Mouse (Mus musculus): ENCODE results near the gene Rsg1. TPM values are rescaled to one million over a fixed set of nuclear protein-coding genes. Genes with fewer than 3 reads are reported as not detected.
A peak's percentile ranks its signal among the peaks of the same experiment; 100 is the strongest.

The Rsg1 gene
- polyA plus RNA-seq, 1 experiment from 2014 or later = 2.0 TPM

DNA sequence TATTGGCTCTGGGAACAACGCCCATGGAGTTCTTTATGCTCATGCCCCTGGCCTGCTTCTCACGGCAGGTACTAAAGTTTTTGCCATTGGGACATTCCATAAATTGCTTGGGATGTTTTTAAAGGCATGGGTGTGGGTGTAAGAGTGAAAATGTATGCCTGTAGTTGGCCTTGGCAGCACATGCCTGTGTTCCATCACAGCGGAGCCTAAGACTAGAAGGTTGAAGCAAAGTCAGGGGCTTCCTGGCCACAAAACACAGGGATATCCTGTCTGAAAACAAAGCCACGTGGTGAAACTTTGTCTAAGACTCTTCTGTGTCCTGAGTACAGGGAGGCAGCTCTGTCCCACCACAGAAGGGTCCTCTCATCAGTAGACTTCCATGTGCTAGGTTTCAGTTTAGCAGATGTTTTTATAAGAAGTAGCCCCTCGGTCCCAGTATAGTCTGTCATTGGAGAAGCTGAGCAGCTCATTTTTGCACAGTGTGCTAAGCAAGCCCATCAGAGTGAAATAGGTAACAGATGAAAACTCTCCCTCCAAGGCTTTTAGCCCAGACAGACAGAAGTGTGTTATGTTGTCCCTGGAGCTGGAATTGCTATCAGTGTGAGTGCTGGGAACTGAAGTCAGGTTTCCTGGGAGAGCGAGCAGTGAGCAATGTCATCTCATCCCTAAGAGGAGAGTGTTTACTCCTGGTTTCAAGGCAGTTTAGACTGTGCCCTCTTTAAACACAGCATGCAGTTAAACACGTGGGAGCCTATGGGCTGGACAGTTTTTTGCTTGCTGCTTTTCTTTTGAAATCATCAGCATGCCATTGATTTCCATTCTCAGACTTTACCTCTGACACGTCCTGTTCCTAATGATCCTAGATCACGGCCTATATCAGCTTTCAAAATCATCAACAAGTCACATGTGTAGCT lies 26.6 kb upstream of the Rsg1 start:
- H3K4me1 ChIP-seq (replicated peaks) = peaks cover 18% of the 10 kb centered on the region
- 0 out of 2 replicates have a peak overlapping the region, but pooled peaks have one; percentile 6 for H3K27ac ChIP-seq (ENCODE audit: poor library complexity, severe bottlenecking)
- no peak for ATAC-seq (ENCODE audit: insufficient number of reproducible peaks, low FRiP score)
- H3K4me3 ChIP-seq = no peak overlapping the region
- WGBS = 63% methylated on average over 9 of the region's 9 CpGs
- H3K27me3 ChIP-seq (replicated peaks) = no peaks in the 10 kb centered on the region
- no peak overlapping the region for H3K4me2 ChIP-seq
- no peak overlapping the region for H3K9ac ChIP-seq
- H3K9me3 ChIP-seq (replicated peaks) = no peaks in the 10 kb centered on the region
- peaks cover 37% of the 10 kb centered on the region for H3K36me3 ChIP-seq

DNA sequence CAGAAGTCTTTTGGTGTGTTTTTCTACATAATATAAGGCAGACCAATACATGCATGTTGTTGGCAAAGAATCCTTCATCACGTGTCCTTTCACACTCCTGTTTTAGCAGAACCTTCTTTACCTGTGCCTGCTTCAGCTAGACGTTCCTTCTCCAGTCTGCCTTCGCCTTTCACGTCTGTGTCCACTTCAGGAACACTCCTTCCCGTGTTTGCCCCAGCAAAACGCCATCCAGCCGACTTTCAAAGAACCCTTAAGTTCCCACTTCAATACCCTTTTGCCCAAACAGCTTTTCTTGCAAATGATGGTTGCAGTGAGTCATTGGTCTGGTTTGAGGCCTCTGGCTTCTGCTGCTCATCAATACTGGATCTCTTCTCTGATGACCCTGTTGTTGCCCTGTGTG lies 22.5 kb upstream of the Rsg1 start:
- peaks cover 13% of the 10 kb centered on the region for H3K4me1 ChIP-seq (replicated peaks)
- no peaks in the 10 kb centered on the region for H3K9me3 ChIP-seq (replicated peaks)
- no peak overlapping the region for H3K4me2 ChIP-seq
- H3K36me3 ChIP-seq = peaks cover 45% of the 10 kb centered on the region
- WGBS = 90% methylated on average over 7 of the region's 7 CpGs
- no peak overlapping the region for H3K9ac ChIP-seq
- no peak overlapping the region for H3K27ac ChIP-seq (ENCODE audit: poor library complexity, severe bottlenecking)
- no peak for ATAC-seq (ENCODE audit: insufficient number of reproducible peaks, low FRiP score)
- no peaks in the 10 kb centered on the region for H3K27me3 ChIP-seq (replicated peaks)
- no peak overlapping the region for H3K4me3 ChIP-seq

DNA sequence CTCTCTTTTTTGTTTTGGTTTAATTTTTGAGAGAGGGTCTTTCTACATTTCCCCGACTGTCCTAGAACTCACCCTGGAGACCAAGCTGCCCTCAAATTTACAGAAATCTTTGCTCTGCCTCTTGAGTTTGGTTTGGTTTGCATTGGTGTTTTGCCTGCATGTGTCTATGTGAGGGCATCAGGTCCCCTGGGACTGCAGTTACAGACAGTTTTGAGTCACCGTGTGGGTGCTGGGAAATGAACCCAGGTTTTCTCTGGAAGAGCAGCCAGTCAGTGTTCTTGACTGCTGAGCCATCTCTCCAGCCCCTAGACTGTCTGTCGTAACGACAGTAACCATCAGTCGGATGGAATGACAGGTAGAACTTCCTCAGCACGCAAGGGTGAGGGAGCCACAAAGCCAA lies 19.2 kb upstream of the Rsg1 start:
- Histone ChIP-seq H3K4me1 (replicated peaks) (no peaks in the 10 kb centered on the region), H3K27me3 (replicated peaks) (no peaks in the 10 kb centered on the region), H3K36me3 (peaks cover 75% of the 10 kb centered on the region), H3K4me2 (no peak overlapping the region), H3K4me3 (no peak overlapping the region), H3K9me3 (replicated peaks) (0 out of 2 replicates have a peak, but pooled peaks cover 3% of the 10 kb centered on the region), H3K27ac (ENCODE audit: poor library complexity, severe bottlenecking) (no peak overlapping the region), H3K9ac (no peak overlapping the region)
- 94% methylated on average over 6 of the region's 6 CpGs for WGBS
- no peak for ATAC-seq (ENCODE audit: insufficient number of reproducible peaks, low FRiP score)

DNA sequence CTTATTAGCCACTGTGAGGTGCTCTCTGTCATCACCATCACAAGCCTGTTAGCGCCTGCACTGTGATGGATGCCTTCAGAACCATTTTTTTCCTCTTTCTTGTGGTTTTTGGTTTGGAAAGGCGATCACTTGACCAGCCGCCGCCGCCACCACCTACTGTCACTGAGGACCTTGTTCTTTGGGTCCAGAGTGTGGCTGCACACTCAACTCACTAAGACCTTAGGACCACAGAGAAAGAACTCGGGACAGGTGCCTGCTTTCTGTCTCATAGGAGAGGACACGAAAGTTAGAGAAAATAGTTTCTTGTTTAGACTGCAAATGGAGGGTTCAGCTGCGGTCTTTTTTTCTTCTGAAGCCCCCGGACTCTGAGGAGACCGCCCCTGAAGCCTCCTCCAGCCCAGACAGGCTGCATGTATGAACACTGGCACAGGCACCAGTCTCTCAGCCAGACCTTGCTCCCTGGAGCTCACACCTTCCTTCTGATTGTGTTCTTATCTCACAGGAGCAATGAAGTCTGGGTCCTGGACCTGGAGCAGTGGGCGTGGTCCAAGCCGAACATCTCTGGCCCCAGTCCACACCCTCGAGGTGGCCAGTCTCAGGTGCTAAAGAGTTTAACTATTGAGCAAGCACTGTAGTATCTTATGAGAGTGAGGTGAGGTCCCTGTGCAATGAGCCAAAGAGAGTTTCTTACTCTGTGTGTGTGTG lies 16.6 kb upstream of the Rsg1 start:
- WGBS = 91% methylated on average over 13 of the region's 13 CpGs
- ATAC-seq (ENCODE audit: insufficient number of reproducible peaks, low FRiP score) = no peak
- H3K9ac ChIP-seq = no peak overlapping the region
- no peak overlapping the region for H3K4me2 ChIP-seq
- 0 out of 2 replicates have a peak, but pooled peaks cover 3% of the 10 kb centered on the region for H3K9me3 ChIP-seq (replicated peaks)
- peaks cover 8% of the 10 kb centered on the region; the same call in 1 of the 2 replicates for H3K4me1 ChIP-seq (replicated peaks)
- peaks cover 81% of the 10 kb centered on the region for H3K36me3 ChIP-seq
- no peaks in the 10 kb centered on the region for H3K27me3 ChIP-seq (replicated peaks)
- no peak overlapping the region for H3K4me3 ChIP-seq
- no peak overlapping the region for H3K27ac ChIP-seq (ENCODE audit: poor library complexity, severe bottlenecking)

DNA sequence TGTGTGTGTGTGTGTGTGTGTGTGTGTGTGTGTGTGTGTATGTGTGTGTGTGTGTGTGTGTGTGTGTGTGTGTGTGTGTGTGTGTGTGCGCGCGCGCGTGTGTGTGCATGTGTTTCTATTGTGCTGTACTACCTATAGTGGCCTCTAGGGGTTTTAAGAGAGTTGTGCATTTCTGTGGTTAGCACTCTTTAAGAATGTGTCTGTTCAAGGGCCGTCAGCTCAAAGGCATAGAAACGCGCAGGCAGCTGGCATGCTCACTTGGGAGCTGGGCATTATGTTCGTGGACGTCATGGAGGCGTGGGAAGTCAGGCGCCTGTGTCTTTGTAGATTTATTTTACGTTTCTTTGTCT lies 16.1 kb upstream of the Rsg1 start:
- peaks cover 8% of the 10 kb centered on the region; the same call in 1 of the 2 replicates for H3K4me1 ChIP-seq (replicated peaks)
- H3K36me3 ChIP-seq = peaks cover 84% of the 10 kb centered on the region
- no peak overlapping the region for H3K4me2 ChIP-seq
- WGBS = 96% methylated on average over 9 of the region's 13 CpGs
- no peak overlapping the region for H3K9ac ChIP-seq
- 0 out of 2 replicates have a peak, but pooled peaks cover 3% of the 10 kb centered on the region for H3K9me3 ChIP-seq (replicated peaks)
- no peak overlapping the region for H3K4me3 ChIP-seq
- no peaks in the 10 kb centered on the region for H3K27me3 ChIP-seq (replicated peaks)
- H3K27ac ChIP-seq (ENCODE audit: poor library complexity, severe bottlenecking) = no peak overlapping the region
- no peak for ATAC-seq (ENCODE audit: insufficient number of reproducible peaks, low FRiP score)

DNA sequence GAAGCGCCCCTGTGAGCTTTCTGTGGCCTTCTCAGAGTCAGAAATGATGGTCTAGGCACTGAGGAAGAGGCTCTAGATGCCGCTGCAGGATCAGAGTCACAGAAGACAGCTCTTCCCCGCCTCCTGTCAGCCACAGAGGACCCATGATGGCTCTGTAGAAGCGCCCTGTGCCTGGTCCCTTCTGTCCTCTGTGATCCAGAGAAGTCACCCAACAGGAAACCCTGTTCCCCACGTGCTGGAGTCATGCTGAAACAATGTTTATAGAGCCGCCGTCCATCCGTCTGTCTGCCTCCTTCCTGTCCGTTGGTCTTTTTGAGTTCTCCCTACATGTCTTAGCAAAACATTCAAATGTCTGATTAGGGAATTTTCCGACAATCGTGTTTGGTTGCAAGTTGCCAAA lies 12.8 kb upstream of the Rsg1 start:
- H3K9me3 ChIP-seq (replicated peaks) = 0 out of 2 replicates have a peak, but pooled peaks cover 3% of the 10 kb centered on the region
- H3K4me3 ChIP-seq = no peak overlapping the region
- H3K4me2 ChIP-seq = no peak overlapping the region
- ATAC-seq (ENCODE audit: insufficient number of reproducible peaks, low FRiP score) = no peak
- peak overlapping the region; percentile 20; the same call in 1 of the 2 replicates for H3K27ac ChIP-seq (ENCODE audit: poor library complexity, severe bottlenecking)
- 62% methylated on average over 11 of the region's 11 CpGs for WGBS
- peaks cover 77% of the 10 kb centered on the region for H3K36me3 ChIP-seq
- no peak overlapping the region for H3K9ac ChIP-seq
- no peaks in the 10 kb centered on the region for H3K27me3 ChIP-seq (replicated peaks)
- peaks cover 17% of the 10 kb centered on the region for H3K4me1 ChIP-seq (replicated peaks)

DNA sequence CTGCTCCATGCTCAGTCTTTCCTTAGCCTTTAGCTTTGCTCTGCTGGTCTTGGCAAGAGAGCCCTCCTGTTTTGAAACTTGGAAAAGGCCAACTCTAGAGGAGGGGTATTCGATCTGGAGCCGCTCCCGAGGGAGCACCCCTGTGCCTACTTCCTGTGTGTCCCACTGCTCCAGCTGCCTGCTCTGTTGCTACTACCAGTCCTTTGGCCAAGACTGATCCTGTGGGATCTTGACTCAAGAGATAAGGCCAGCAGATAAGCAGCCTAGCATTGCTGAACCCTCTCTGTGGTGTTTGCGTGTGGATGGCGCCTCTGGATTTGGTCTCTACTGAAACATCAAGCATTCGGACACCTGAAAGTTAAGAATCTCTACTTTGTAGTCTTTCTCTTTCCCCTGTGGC lies 11.6 kb upstream of the Rsg1 start:
- Histone ChIP-seq H3K4me3 (no peak overlapping the region), H3K27ac (ENCODE audit: poor library complexity, severe bottlenecking) (no peak overlapping the region), H3K27me3 (replicated peaks) (no peaks in the 10 kb centered on the region), H3K4me1 (replicated peaks) (peaks cover 17% of the 10 kb centered on the region), H3K4me2 (no peak overlapping the region), H3K9ac (no peak overlapping the region), H3K9me3 (replicated peaks) (0 out of 2 replicates have a peak, but pooled peaks cover 3% of the 10 kb centered on the region), H3K36me3 (peaks cover 65% of the 10 kb centered on the region)
- no peak for ATAC-seq (ENCODE audit: insufficient number of reproducible peaks, low FRiP score)
- 77% methylated on average over 6 of the region's 6 CpGs for WGBS

DNA sequence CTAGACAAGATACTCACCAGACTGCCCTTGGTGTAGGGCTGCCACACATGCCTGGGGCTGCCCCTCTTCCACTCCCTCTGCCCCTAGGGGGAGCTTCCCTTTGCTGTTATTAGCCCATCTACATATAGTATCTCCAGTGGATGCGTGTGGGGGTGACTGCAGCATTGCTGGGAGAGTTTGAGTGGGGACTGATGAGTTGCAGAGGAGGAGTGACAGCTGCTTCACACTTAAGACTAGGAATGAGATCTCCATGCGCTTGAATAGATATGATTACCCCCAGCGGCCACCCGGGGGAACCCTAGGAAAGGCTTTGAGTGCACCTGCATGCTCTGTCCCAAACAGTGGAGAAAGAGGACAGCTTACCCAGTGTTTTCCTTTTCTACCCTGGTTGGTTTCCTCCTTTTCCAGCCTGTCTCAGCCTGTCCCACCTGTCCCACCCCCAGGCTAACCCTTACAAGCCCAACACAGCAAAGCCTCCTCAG lies 9.1 kb upstream of the Rsg1 start:
- no peak overlapping the region for H3K27ac ChIP-seq (ENCODE audit: poor library complexity, severe bottlenecking)
- H3K27me3 ChIP-seq (replicated peaks) = no peaks in the 10 kb centered on the region
- peaks cover 17% of the 10 kb centered on the region for H3K4me1 ChIP-seq (replicated peaks)
- WGBS = 43% methylated on average over 4 of the region's 4 CpGs
- H3K9me3 ChIP-seq (replicated peaks) = no peaks in the 10 kb centered on the region
- ATAC-seq (ENCODE audit: insufficient number of reproducible peaks, low FRiP score) = peak; percentile 29; the same call in 1 of the 2 replicates
- H3K4me3 ChIP-seq = no peak overlapping the region
- H3K4me2 ChIP-seq = no peak overlapping the region
- no peak overlapping the region for H3K9ac ChIP-seq
- H3K36me3 ChIP-seq = peaks cover 42% of the 10 kb centered on the region

DNA sequence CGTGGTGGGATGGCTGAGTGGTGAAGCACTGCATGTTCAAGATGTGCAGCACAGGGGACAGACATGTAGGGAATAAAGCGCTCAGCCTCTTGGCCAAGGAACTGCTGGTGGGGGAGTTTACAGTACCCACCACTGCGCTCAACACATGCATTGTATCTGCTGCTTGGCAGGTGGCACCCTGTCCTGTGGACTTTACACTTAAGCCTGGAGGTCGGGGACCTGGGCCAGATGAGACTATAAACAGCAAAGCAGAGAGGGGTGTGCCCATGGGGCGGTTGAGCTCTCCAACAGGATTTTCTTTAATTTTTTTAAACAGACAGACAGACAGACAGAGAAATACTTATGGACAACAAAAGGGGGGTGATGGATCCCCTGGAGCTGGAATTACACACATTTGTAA lies 6.7 kb upstream of the Rsg1 start:
- Histone ChIP-seq H3K4me3 (no peak overlapping the region), H3K27ac (ENCODE audit: poor library complexity, severe bottlenecking) (no peak overlapping the region), H3K36me3 (peaks cover 22% of the 10 kb centered on the region), H3K9ac (no peak overlapping the region), H3K4me2 (no peak overlapping the region), H3K27me3 (replicated peaks) (no peaks in the 10 kb centered on the region), H3K9me3 (replicated peaks) (no peaks in the 10 kb centered on the region), H3K4me1 (replicated peaks) (peaks cover 9% of the 10 kb centered on the region)
- 90% methylated on average over 5 of the region's 5 CpGs for WGBS
- ATAC-seq (ENCODE audit: insufficient number of reproducible peaks, low FRiP score) = no peak

DNA sequence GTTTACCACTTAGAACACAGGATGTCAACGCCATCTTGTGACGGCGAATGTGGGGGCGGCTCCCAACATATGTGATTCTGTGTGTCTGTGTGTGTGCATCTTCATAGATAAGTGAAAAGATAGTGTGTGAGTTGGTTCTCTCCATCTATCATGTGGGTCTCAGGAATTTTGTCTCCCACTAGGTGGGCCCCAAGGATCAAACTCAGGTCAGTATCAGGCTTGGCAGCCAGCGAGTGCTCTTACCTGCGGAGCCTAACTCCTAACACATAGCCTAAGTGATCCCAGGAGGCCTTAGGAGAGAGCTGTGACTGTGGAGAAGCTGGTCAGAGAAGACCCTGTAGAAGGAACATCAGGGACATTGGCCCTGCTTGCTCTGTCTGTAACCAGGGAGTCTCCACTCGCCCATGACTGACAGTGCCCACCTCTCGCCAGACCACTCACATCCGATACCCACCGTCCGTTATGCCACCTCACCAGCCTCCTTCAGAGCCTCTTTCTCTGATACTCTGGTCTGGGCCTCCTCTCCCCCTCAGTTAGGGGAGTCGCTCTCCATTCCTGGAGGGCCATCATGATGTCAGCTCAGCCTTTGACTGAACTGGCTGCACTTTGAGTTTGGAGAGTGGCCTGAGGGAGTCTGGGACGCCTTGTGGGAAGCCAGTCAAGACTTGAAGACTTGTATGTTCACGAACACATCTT lies 3.1 kb upstream of the Rsg1 start:
- Histone ChIP-seq H3K4me3 (peak overlapping the region; percentile 36), H3K4me2 (peak overlapping the region; percentile 62), H3K27me3 (replicated peaks) (no peaks in the 10 kb centered on the region), H3K36me3 (no peaks in the 10 kb centered on the region), H3K27ac (ENCODE audit: poor library complexity, severe bottlenecking) (peak overlapping the region; percentile 62), H3K4me1 (replicated peaks) (peaks cover 15% of the 10 kb centered on the region), H3K9ac (peak overlapping the region; percentile 47; the same call in 1 of the 2 replicates), H3K9me3 (replicated peaks) (no peaks in the 10 kb centered on the region)
- WGBS = 75% methylated on average over 14 of the region's 14 CpGs
- no peak for ATAC-seq (ENCODE audit: insufficient number of reproducible peaks, low FRiP score)

DNA sequence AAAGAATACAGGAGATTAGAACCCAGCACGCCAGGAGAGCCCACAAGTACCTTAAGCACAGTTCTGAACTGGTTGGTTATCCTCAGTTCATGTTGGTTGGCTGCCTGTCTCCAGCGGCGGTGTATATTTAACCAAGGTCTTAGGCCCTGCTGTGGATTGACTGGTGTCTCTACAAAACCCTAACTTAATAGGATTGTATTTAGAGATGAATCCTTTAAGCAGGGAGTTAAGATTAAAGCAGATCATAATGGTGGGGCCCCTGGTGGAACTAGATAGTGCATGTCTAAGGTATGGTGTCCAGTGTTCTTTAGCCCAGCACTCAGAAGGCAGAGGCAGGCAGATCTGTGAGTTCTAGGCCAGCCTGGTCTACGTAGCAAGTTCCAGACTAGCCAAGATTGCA lies 2.1 kb upstream of the Rsg1 start:
- no peak overlapping the region for H3K4me2 ChIP-seq
- H3K4me1 ChIP-seq (replicated peaks) = peaks cover 15% of the 10 kb centered on the region
- H3K27ac ChIP-seq (ENCODE audit: poor library complexity, severe bottlenecking) = no peak overlapping the region
- no peak overlapping the region for H3K9ac ChIP-seq
- no peaks in the 10 kb centered on the region for H3K9me3 ChIP-seq (replicated peaks)
- ATAC-seq (ENCODE audit: insufficient number of reproducible peaks, low FRiP score) = no peak
- no peak overlapping the region for H3K4me3 ChIP-seq
- WGBS = 91% methylated on average over 4 of the region's 4 CpGs
- no peaks in the 10 kb centered on the region for H3K27me3 ChIP-seq (replicated peaks)
- H3K36me3 ChIP-seq = no peaks in the 10 kb centered on the region

All from heart, embryonic 12.5 days (tissue).